Mouse (Mus musculus) kidney, embryonic 16.5 days (tissue): ENCODE data around the gene Colca2. TPM values are rescaled to one million over a fixed set of nuclear protein-coding genes. Genes with fewer than 3 reads are reported as not detected.
A peak's percentile ranks its signal among the peaks of the same experiment; 100 is the strongest.

Experiments
- ATAC-seq: fragments of 200-750 bp; cut with Nextera tagmentation; 2 replicates; pipeline ENCODE4 v1.8.0; 2017; ENCODE audit warnings: moderate TSS enrichment; ENCODE audit not compliant: low FRiP score, low TSS enrichment
- H3K27ac ChIP-seq: fragments of 300-500 bp; sonication (generic); 2 replicates; pipeline ENCODE4 v1.5.1; 2014; ENCODE audit warnings: low read length
- H3K27me3 ChIP-seq: fragments of 300-500 bp; sonication (generic); 2 replicates; pipeline ENCODE4 v1.6.1; 2014; ENCODE audit warnings: low read length, control low read depth, mixed read lengths; ENCODE audit not compliant: insufficient read depth
- H3K36me3 ChIP-seq: fragments of 300-500 bp; sonication (generic); 2 replicates; pipeline ENCODE4 v1.6.1; 2014; ENCODE audit warnings: low read length, control low read depth, mixed read lengths; ENCODE audit not compliant: insufficient read depth
- H3K4me1 ChIP-seq: fragments of 300-500 bp; sonication (generic); 2 replicates; pipeline ENCODE4 v1.6.1; 2014; ENCODE audit warnings: low read length, control low read depth, mixed read lengths; ENCODE audit not compliant: insufficient read depth
- H3K4me2 ChIP-seq: fragments of 300-500 bp; sonication (generic); replicated peaks from 2 replicates; pipeline ENCODE4 v1.6.1; 2014; ENCODE audit warnings: low read depth, low read length
- H3K4me3 ChIP-seq: fragments of 300-500 bp; sonication (generic); 2 replicates; pipeline ENCODE4 v1.5.1; 2014; ENCODE audit warnings: mild to moderate bottlenecking, low read length
- H3K9ac ChIP-seq: fragments of 300-500 bp; sonication (generic); replicated peaks from 2 replicates; pipeline ENCODE4 v1.6.1; 2014; ENCODE audit warnings: low read length
- H3K9me3 ChIP-seq: fragments of 300-500 bp; sonication (generic); 2 replicates; pipeline ENCODE4 v1.6.1; 2016; ENCODE audit warnings: low read length, control low read depth
- WGBS: fragments of 180-500 bp; shearing (Covaris S2); extraction: QIAGEN DNeasy Blood & Tissue Kit; methylation state at CpG from one replicate; pipeline ENCODE4 v1.1.7; 2014; 5-methylcytosine and 5-hydroxymethylcytosine counted together
- polyA plus RNA-seq: library from polyadenylated mRNA; unstranded; fragments of >200 nt; fragmentation: Nextera tagmentation; extraction: Ambion mirVana; gene quantifications from 2 replicates; pipeline ENCODE4 v1.2.1, GENCODE M21; 2015

Colca2 gene
- polyA plus RNA-seq, 1 experiment from 2014 or later = 4.4 TPM

DNA sequence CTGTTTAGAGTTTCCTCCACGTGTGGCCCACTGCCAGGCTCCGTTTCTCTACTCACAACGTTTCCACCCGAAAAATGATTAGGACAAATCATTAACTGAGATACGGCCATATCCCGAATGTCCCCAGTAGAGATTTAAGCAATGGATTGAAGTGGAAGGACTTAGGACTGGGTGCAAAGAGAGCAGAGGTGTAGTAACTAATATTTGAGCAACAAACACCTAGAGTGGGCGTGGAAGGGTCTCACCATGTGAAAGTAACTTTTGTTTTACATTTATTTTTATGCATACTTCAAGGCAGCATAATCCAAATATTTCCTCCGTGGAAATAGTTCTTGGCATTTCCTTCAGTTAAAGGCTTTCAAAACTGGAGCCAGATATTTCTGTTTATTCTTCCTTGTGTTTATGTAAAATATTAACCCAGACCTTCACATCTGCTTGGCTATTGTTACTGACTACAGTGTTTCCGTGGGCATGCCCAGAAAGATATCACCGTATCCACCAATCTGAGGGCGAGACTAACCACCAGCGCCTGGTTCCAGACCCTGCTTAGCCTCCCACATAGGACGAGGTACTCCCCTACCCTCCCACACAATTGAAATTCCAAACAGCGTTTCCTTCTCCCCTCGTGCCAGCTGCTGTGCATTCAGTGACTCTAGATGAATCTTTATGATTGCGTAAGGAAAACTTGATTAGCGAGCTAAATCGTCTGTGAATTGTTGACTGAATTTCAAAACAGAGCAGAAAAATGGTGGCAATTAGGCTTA is 34.4 kb upstream of the Colca2 start:
- Histone ChIP-seq H3K4me2 (peak overlapping the region; percentile 8), H3K36me3 (no peaks in the 10 kb centered on the region), H3K9ac (no peak overlapping the region), H3K27me3 (no peaks in the 10 kb centered on the region), H3K27ac (no peak overlapping the region), H3K9me3 (no peaks in the 10 kb centered on the region), H3K4me1 (0 out of 2 replicates have a peak, but pooled peaks cover 3% of the 10 kb centered on the region), H3K4me3 (no peak overlapping the region)
- ATAC-seq = peak; percentile 61; the same call in 1 of the 2 replicates
- 36% methylated on average over 18 of the region's 18 CpGs for WGBS

DNA sequence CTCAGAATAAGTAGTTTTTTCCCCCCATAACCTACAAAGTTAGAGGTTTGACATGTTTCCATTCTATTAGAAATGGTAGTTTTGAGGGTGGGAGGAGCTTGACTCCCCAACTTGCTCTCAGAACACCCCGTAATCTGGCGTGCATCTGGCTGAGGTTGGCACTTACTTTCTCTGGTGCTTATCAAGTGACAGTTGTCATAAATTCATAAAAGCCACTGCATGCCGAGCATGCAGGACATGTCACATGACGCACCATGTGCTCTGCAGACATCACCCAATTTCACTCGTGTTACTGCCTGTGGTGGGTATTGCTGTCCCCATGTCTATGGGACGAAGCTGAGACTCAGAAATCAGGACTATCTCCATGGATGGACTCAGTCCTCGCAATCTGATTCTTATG is 32.1 kb upstream of the Colca2 start:
- Histone ChIP-seq H3K27ac (no peak overlapping the region), H3K4me1 (0 out of 2 replicates have a peak, but pooled peaks cover 3% of the 10 kb centered on the region), H3K36me3 (no peaks in the 10 kb centered on the region), H3K4me3 (no peak overlapping the region), H3K9me3 (no peaks in the 10 kb centered on the region), H3K4me2 (no peak overlapping the region), H3K27me3 (no peaks in the 10 kb centered on the region), H3K9ac (no peak overlapping the region)
- no peak for ATAC-seq
- WGBS = 84% methylated on average over 7 of the region's 7 CpGs

DNA sequence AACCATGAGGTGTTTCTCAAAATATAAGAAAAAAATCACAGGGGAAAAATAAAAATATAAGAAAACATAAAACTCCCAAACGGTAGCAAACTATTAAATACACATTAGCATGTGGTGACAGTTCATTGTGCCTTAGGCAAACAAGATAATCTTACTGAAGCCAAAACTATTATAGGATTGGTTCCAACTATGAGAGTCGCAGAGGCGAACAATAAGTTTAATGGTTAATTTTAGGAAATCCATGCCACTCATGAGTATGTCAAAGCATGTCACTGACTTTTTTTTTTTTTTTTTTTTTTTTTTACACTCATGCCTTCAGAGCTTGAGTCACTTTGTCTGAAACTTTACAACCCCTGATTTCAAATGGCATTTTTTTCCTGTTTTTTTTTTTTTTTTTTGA is 28.0 kb upstream of the Colca2 start:
- no peak overlapping the region for H3K4me2 ChIP-seq
- H3K4me1 ChIP-seq = no peaks in the 10 kb centered on the region
- H3K9ac ChIP-seq = no peak overlapping the region
- ATAC-seq = no peak
- no peak overlapping the region for H3K27ac ChIP-seq
- H3K36me3 ChIP-seq = no peaks in the 10 kb centered on the region
- no peak overlapping the region for H3K4me3 ChIP-seq
- no peaks in the 10 kb centered on the region for H3K27me3 ChIP-seq
- no peaks in the 10 kb centered on the region for H3K9me3 ChIP-seq
- 91% methylated on average over 3 of the region's 3 CpGs for WGBS

DNA sequence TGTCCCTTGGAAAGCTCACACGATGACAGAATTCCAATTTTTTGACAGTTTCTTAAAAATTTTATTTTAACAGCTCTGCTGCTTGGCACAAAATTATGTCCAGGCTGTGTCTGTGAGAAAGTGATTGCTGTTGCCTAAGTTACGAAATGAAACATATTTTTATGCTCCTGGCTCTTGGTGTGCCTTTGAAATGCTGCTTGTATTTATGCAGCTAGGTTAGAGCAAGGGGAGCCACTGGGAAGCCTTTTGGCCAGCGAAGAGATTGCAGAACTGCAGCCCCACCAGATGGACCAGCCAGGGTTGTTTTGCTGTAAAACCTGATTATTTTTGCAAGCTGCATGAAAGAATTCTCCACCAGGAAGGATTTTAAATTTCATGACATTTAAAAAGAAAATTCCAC is 26.8 kb upstream of the Colca2 start:
- no peak overlapping the region for H3K9ac ChIP-seq
- H3K4me3 ChIP-seq = no peak overlapping the region
- H3K9me3 ChIP-seq = no peaks in the 10 kb centered on the region
- no peak overlapping the region for H3K4me2 ChIP-seq
- no peaks in the 10 kb centered on the region for H3K4me1 ChIP-seq
- H3K27me3 ChIP-seq = no peaks in the 10 kb centered on the region
- no peak overlapping the region for H3K27ac ChIP-seq
- ATAC-seq = no peak
- H3K36me3 ChIP-seq = no peaks in the 10 kb centered on the region
- 74% methylated on average over 3 of the region's 3 CpGs for WGBS

DNA sequence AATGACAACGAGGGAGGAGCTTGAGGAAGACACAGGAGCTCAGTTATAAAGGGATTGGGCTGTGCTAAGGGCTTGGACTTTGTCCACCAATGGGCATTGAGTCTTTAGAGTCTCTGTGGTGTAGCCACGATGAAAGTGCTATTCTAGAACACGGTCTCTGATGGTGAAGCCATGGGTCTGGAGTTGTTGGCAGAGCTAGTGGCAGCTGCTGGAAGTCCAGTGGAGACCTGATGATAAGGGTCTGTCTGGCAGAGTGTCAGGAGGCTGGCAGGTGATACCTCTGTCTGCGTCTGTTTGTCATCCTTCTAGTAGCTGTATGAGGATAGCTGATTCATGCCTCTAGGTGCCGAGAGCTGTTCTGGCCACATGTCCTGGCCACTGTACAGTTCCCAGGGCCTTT is 25.6 kb upstream of the Colca2 start:
- H3K4me2 ChIP-seq = no peak overlapping the region
- no peak overlapping the region for H3K9ac ChIP-seq
- no peaks in the 10 kb centered on the region for H3K27me3 ChIP-seq
- H3K4me1 ChIP-seq = no peaks in the 10 kb centered on the region
- H3K4me3 ChIP-seq = no peak overlapping the region
- H3K27ac ChIP-seq = no peak overlapping the region
- WGBS = 79% methylated on average over 5 of the region's 5 CpGs
- no peaks in the 10 kb centered on the region for H3K36me3 ChIP-seq
- ATAC-seq = no peak
- no peaks in the 10 kb centered on the region for H3K9me3 ChIP-seq

DNA sequence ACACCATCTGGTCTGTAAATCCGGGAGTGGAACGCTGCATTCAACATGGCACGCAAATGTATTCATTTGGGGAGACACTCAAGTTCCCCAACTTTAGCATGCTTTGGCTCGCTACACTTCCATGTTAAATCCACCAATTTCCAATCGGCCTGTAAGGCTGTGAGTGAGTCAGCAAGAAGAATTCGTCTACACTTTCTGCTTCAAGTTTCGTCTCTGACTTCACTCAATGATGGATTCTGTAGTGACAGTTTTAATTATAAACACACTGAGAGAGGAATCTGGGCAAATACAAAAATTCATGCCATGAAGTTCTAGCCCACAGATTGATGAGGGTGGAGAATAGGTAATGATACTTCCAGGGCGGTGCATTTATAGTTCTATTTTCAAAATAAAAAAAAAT is 15.2 kb upstream of the Colca2 start:
- Histone ChIP-seq H3K36me3 (no peaks in the 10 kb centered on the region), H3K27me3 (no peaks in the 10 kb centered on the region), H3K4me2 (no peak overlapping the region), H3K9ac (no peak overlapping the region), H3K4me3 (no peak overlapping the region), H3K27ac (no peak overlapping the region), H3K4me1 (no peaks in the 10 kb centered on the region), H3K9me3 (no peaks in the 10 kb centered on the region)
- ATAC-seq = no peak
- WGBS = 73% methylated on average over 8 of the region's 8 CpGs

DNA sequence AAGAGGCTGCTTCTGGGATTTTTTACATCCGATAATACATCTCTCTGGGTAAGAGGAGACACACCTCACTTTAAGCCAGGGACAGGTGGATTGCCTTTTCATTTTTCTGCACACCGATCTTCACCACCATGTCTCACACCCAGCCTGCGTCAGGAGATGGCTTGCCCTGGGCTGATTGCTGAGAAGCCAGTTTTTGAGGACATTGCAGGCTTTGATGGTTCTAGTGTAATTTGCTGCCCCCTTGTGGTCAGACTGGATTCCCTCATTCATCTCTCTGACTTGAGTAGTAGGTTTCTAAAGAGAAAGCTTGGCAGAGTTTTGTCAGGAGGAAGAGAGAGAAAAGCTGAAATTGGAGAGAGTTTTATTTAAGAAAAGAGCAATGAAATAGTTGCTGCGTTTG is 14.3 kb upstream of the Colca2 start:
- Histone ChIP-seq H3K36me3 (no peaks in the 10 kb centered on the region), H3K4me2 (no peak overlapping the region), H3K9ac (no peak overlapping the region), H3K4me1 (no peaks in the 10 kb centered on the region), H3K27ac (no peak overlapping the region), H3K9me3 (no peaks in the 10 kb centered on the region), H3K4me3 (no peak overlapping the region), H3K27me3 (no peaks in the 10 kb centered on the region)
- peak; percentile 73 for ATAC-seq
- WGBS = 31% methylated on average over 4 of the region's 4 CpGs

DNA sequence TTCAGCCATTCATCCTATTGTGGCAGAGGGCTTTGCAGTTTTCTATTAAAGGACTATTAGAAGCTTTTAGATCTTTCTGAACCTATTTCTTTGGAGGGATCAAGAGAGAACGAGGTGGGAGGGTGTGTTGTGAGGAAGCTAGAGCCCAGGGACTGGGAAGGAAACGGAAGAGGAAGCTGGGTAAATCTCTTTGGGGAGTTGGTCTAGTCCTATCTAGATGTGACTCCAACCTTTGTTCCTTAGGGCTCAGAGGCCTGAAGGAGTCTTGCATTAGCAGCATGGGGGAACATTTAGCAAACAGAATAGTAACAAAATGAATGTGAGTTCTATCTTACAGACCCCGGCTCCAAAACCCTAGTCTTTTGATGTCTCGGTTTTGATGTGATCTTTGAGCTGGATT is 12.6 kb upstream of the Colca2 start:
- Histone ChIP-seq H3K27me3 (no peaks in the 10 kb centered on the region), H3K9ac (no peak overlapping the region), H3K9me3 (no peaks in the 10 kb centered on the region), H3K36me3 (no peaks in the 10 kb centered on the region), H3K4me2 (no peak overlapping the region), H3K4me3 (no peak overlapping the region), H3K4me1 (no peaks in the 10 kb centered on the region), H3K27ac (no peak overlapping the region)
- WGBS = 72% methylated on average over 4 of the region's 4 CpGs
- ATAC-seq = no peak

DNA sequence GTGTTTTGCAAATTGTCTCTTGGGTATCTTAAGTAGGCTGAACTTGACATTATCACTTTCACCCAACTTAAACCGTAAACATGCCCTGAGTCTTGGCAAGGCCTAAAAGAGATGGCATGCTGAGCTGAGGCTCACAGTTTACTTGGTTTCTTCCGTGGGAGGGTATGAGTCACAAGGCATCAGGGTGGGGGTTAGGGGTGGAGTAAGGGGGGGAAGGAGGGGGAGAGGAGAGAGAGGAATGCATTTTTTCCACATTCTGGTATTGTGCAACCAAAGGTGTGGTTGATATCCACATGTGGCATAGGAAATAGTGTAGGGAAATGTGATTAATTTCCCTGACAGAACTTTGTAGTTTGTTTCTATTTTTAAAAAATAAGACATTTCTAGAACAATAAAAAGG is 7.7 kb upstream of the Colca2 start:
- ATAC-seq = no peak
- Histone ChIP-seq H3K27me3 (no peaks in the 10 kb centered on the region), H3K27ac (no peak overlapping the region), H3K36me3 (no peaks in the 10 kb centered on the region), H3K4me1 (no peaks in the 10 kb centered on the region), H3K4me3 (no peak overlapping the region), H3K4me2 (no peak overlapping the region), H3K9me3 (no peaks in the 10 kb centered on the region), H3K9ac (no peak overlapping the region)
- WGBS = 49% methylated on average over 2 of the region's 2 CpGs

DNA sequence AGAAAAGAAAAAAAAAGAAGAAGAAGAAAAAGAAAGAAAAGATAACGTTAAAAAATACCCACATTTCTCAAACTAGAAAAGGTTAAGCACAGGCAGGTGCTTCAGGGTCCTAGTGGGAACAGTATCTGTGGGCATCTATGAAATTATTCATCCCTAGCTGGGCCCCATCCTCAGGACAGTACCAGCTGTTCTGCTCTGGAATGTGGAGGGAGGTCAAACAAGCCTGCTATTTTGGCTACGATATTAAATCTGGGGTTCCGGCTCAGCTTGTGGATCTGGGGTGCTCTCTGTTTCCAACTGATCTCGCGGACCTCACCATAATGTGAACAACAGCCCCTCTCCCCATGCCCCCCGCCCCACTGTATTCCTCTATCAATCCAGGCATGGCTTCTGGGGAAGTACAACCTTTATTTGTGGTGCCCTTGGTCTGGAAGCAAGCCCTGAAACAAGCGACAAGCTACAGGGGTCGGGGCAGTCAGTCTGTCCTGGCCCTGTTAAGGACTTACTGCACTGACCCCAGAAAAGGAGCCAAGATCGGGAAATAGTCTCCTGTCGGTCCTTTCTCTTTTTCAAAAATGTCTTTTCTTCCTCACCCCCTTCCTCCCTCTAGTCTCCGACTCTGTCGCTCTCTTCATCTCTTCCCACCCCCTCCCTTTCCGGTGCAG is 403 bp downstream of the Colca2 start:
- H3K9ac ChIP-seq = peak overlapping the region; percentile 75
- WGBS = 15% methylated on average over 13 of the region's 13 CpGs
- H3K4me3 ChIP-seq = peak overlapping the region; percentile 56
- H3K27me3 ChIP-seq = no peaks in the 10 kb centered on the region
- peaks cover 10% of the 10 kb centered on the region for H3K4me1 ChIP-seq
- H3K36me3 ChIP-seq = no peaks in the 10 kb centered on the region
- H3K27ac ChIP-seq = peak overlapping the region; percentile 78
- ATAC-seq = peak; percentile 40; the same call in 1 of the 2 replicates
- peak overlapping the region; percentile 86 for H3K4me2 ChIP-seq
- no peaks in the 10 kb centered on the region for H3K9me3 ChIP-seq
